Mouse (Mus musculus) embryonic fibroblast, embryonic 13.5 days (primary cell): ENCODE measurements around the gene Msantd3.

Experiments used
- CTCF ChIP-seq: IDR thresholded peaks from 2 replicates; pipeline ENCODE4 v1.5.1; 2011; ENCODE audit warnings: mild to moderate bottlenecking, control low read depth, low read length, moderate library complexity, borderline replicate concordance; ENCODE audit not compliant: insufficient read depth
- POLR2A ChIP-seq: IDR thresholded peaks from 2 replicates; pipeline ENCODE4 v1.6.1; 2011; ENCODE audit warnings: low read depth, mild to moderate bottlenecking, control low read depth, low read length, moderate library complexity

GRCm38 (mm10) chr4:48584421-48585240 lies 44.9 kb downstream of the Msantd3 start, which contains the start of gene Tmeff1:
- TF ChIP-seq CTCF, result no peak
- peak; percentile 52; the same call in 1 of the 2 replicates for TF ChIP-seq POLR2A
